Mouse (Mus musculus): ENCODE results near the gene Fbxo47.
A peak's percentile ranks its signal among the peaks of the same experiment; 100 is the strongest.

Gene Fbxo47

GRCm38 (mm10) chr11:97830501-97830900 is 53.5 kb downstream of the Fbxo47 start:
- DNase-seq (ENCODE audit: low spot score): no peak

- DNase-seq (ENCODE audit: low spot score): no peak
Measured at GRCm38 (mm10) chr11:97829913-97830476, 54.0 kb downstream of the Fbxo47 start.

- no peak for DNase-seq (ENCODE audit: low spot score)
Measured at GRCm38 (mm10) chr11:97829365-97829764, 54.6 kb downstream of the Fbxo47 start.

- DNase-seq (ENCODE audit: low spot score): no peak
Measured at GRCm38 (mm10) chr11:97827654-97828053, 56.3 kb downstream of the Fbxo47 start.

- DNase-seq (ENCODE audit: low spot score): no peak
Measured at GRCm38 (mm10) chr11:97826414-97826813, 57.5 kb downstream of the Fbxo47 start.

- no peak for DNase-seq (ENCODE audit: low spot score)
Measured at GRCm38 (mm10) chr11:97825971-97826370, 58.0 kb downstream of the Fbxo47 start.

GRCm38 (mm10) chr11:97825295-97825694 is 58.7 kb downstream of the Fbxo47 start:
- DNase-seq (ENCODE audit: low spot score): no peak

GRCm38 (mm10) chr11:97824895-97825294 is 59.1 kb downstream of the Fbxo47 start:
- no peak for DNase-seq (ENCODE audit: low spot score)

GRCm38 (mm10) chr11:97824168-97824567 is 59.8 kb downstream of the Fbxo47 start:
- DNase-seq (ENCODE audit: low spot score): no peak

GRCm38 (mm10) chr11:97822840-97823603 is 60.9 kb downstream of the Fbxo47 start:
- DNase-seq (ENCODE audit: low spot score): no peak

- DNase-seq (ENCODE audit: low spot score): no peak
Measured at GRCm38 (mm10) chr11:97821401-97822064, 62.4 kb downstream of the Fbxo47 start.

- peak; percentile 59 for DNase-seq (ENCODE audit: low spot score)
Measured at GRCm38 (mm10) chr11:97820840-97821239, 63.1 kb downstream of the Fbxo47 start.

- DNase-seq (ENCODE audit: low spot score): no peak
Measured at GRCm38 (mm10) chr11:97819923-97820322, 64.0 kb downstream of the Fbxo47 start.

GRCm38 (mm10) chr11:97819102-97819501 is 64.9 kb downstream of the Fbxo47 start:
- DNase-seq (ENCODE audit: low spot score): no peak

- no peak for DNase-seq (ENCODE audit: low spot score)
Measured at GRCm38 (mm10) chr11:97818571-97818970, 65.4 kb downstream of the Fbxo47 start.

GRCm38 (mm10) chr11:97818003-97818402 is 66.0 kb downstream of the Fbxo47 start:
- DNase-seq (ENCODE audit: low spot score): no peak

- no peak for DNase-seq (ENCODE audit: low spot score)
Measured at GRCm38 (mm10) chr11:97817379-97817778, 66.6 kb downstream of the Fbxo47 start.

GRCm38 (mm10) chr11:97816916-97817315 is 67.0 kb downstream of the Fbxo47 start:
- no peak for DNase-seq (ENCODE audit: low spot score)

- no peak for DNase-seq (ENCODE audit: low spot score)
Measured at GRCm38 (mm10) chr11:97816176-97816575, 67.8 kb downstream of the Fbxo47 start.

- DNase-seq (ENCODE audit: low spot score): no peak
Measured at GRCm38 (mm10) chr11:97815736-97816135, 68.2 kb downstream of the Fbxo47 start.

- no peak for DNase-seq (ENCODE audit: low spot score)
Measured at GRCm38 (mm10) chr11:97813746-97814515, 70.0 kb downstream of the Fbxo47 start.

- DNase-seq (ENCODE audit: low spot score): no peak
Measured at GRCm38 (mm10) chr11:97813085-97813484, 70.9 kb downstream of the Fbxo47 start.
